Mouse (Mus musculus): Measurements from ENCODE around the gene Gas6.

- TF ChIP-seq CHD2 (IDR thresholded peaks at IDR 0.05; ENCODE audit: low read depth, low read length) (no peak), MAFK (IDR thresholded peaks at IDR 0.05; ENCODE audit: insufficient read depth, low read depth, low read length) (no peak), ZC3H11A (IDR thresholded peaks at IDR 0.05; ENCODE audit: borderline replicate concordance, low read depth, low read length) (no peak), HCFC1 (IDR thresholded peaks at IDR 0.05; ENCODE audit: borderline replicate concordance, insufficient read depth, low read length) (no peak), ZNF384 (IDR thresholded peaks at IDR 0.05; ENCODE audit: low read depth, low read length) (0 out of 2 replicates have a peak, but pooled peaks have one; percentile 31)
These were observed 4.0 kb downstream of the Gas6 start for GRCm38 (mm10) chr8:13489986-13490910.

Data from ES-E14 (cell line).